Mouse (Mus musculus) hindbrain, embryonic 15.5 days (tissue): Measurements from ENCODE around the gene Ppat. TPM values are rescaled to one million over a fixed set of nuclear protein-coding genes. Genes with fewer than 3 reads are reported as not detected.

Experiments
- ATAC-seq: fragments of 200-750 bp; cut with Nextera tagmentation; 2 replicates; pipeline ENCODE4 v1.8.0; 2017; ENCODE audit warnings: low read depth, moderate number of reproducible peaks, moderate TSS enrichment; ENCODE audit not compliant: low FRiP score
- H3K27ac ChIP-seq: fragments of 300-500 bp; sonication (generic); replicated peaks from 2 replicates; pipeline ENCODE4 v1.5.1; 2015; ENCODE audit warnings: mild to moderate bottlenecking, inconsistent platforms
- H3K27me3 ChIP-seq: fragments of 300-500 bp; sonication (generic); 2 replicates; pipeline ENCODE4 v1.6.1; 2015; ENCODE audit warnings: control low read depth, inconsistent platforms
- H3K36me3 ChIP-seq: fragments of 300-500 bp; sonication (generic); 2 replicates; pipeline ENCODE4 v1.6.1; 2015; ENCODE audit warnings: control low read depth, inconsistent platforms
- H3K4me1 ChIP-seq: fragments of 300-500 bp; sonication (generic); replicated peaks from 2 replicates; pipeline ENCODE4 v1.6.1; 2015; ENCODE audit warnings: control low read depth, inconsistent platforms
- H3K4me2 ChIP-seq: fragments of 300-500 bp; sonication (generic); 2 replicates; pipeline ENCODE4 v1.6.1; 2015; ENCODE audit warnings: moderate library complexity, mild to moderate bottlenecking, inconsistent platforms
- H3K4me3 ChIP-seq: fragments of 300-500 bp; sonication (generic); 2 replicates; pipeline ENCODE4 v1.5.1; 2015; ENCODE audit warnings: mild to moderate bottlenecking, inconsistent platforms
- H3K9ac ChIP-seq: fragments of 300-500 bp; sonication (generic); 2 replicates; pipeline ENCODE4 v1.6.1; 2015; ENCODE audit warnings: inconsistent platforms
- H3K9me3 ChIP-seq: fragments of 300-500 bp; sonication (generic); 2 replicates; pipeline ENCODE4 v1.6.1; 2016; ENCODE audit warnings: control low read depth, inconsistent platforms
- WGBS: fragments of 180-500 bp; shearing (Covaris S2); methylation state at CpG from one replicate; pipeline ENCODE4 v1.1.7; 2015; 5-methylcytosine and 5-hydroxymethylcytosine counted together
- polyA plus RNA-seq: library from polyadenylated mRNA; unstranded; fragments of >200 nt; fragmentation: Nextera tagmentation; extraction: Ambion mirVana; gene quantifications from 2 replicates; pipeline ENCODE4 v1.2.1, GENCODE M21; 2015

Ppat gene
- polyA plus RNA-seq, 1 experiment from 2014 or later, result 12.6 TPM

- no peak overlapping the region for H3K4me2 ChIP-seq
- no peak overlapping the region for H3K9ac ChIP-seq
- H3K27me3 ChIP-seq, result no peaks in the 10 kb centered on the region
- no peaks in the 10 kb centered on the region for H3K9me3 ChIP-seq
- peaks cover 63% of the 10 kb centered on the region for H3K36me3 ChIP-seq
- 96% methylated on average over 3 of the region's 3 CpGs for WGBS
- no peak overlapping the region for H3K4me3 ChIP-seq
- no peaks in the 10 kb centered on the region for H3K4me1 ChIP-seq
- ATAC-seq, result no peak
- H3K27ac ChIP-seq, result no peak overlapping the region
These were observed 13.3 kb upstream of the Ppat start for GRCm38 (mm10) chr5:76964651-76965050.

- Histone ChIP-seq H3K27me3 (no peaks in the 10 kb centered on the region), H3K4me1 (no peaks in the 10 kb centered on the region), H3K9ac (no peak overlapping the region), H3K4me3 (no peak overlapping the region), H3K36me3 (peaks cover 67% of the 10 kb centered on the region), H3K4me2 (no peak overlapping the region), H3K9me3 (no peaks in the 10 kb centered on the region), H3K27ac (no peak overlapping the region)
- WGBS, result 83% methylated on average over 11 of the region's 11 CpGs
- ATAC-seq, result no peak
These were observed 11.2 kb upstream of the Ppat start for GRCm38 (mm10) chr5:76962545-76962944.

- Histone ChIP-seq H3K27me3 (no peaks in the 10 kb centered on the region), H3K36me3 (peaks cover 67% of the 10 kb centered on the region), H3K9ac (no peak overlapping the region), H3K4me2 (no peak overlapping the region), H3K9me3 (no peaks in the 10 kb centered on the region), H3K4me3 (no peak overlapping the region), H3K4me1 (no peaks in the 10 kb centered on the region), H3K27ac (no peak overlapping the region)
- ATAC-seq, result no peak
- 92% methylated on average over 5 of the region's 5 CpGs for WGBS
These were observed 8.2 kb upstream of the Ppat start for GRCm38 (mm10) chr5:76959587-76959986.

- 100% methylated on average over 1 of the region's 1 CpGs for WGBS
These were observed 6.6 kb upstream of the Ppat start for GRCm38 (mm10) chr5:76957954-76958353.

GRCm38 (mm10) chr5:76955474-76955873 is 4.1 kb upstream of the Ppat start:
- H3K27me3 ChIP-seq, result no peaks in the 10 kb centered on the region
- no peaks in the 10 kb centered on the region for H3K9me3 ChIP-seq
- H3K9ac ChIP-seq, result no peak overlapping the region
- no peak overlapping the region for H3K4me3 ChIP-seq
- H3K4me2 ChIP-seq, result no peak overlapping the region
- WGBS, result 88% methylated on average over 4 of the region's 4 CpGs
- H3K36me3 ChIP-seq, result peaks cover 34% of the 10 kb centered on the region
- no peak for ATAC-seq
- peaks cover 23% of the 10 kb centered on the region for H3K4me1 ChIP-seq
- no peak overlapping the region for H3K27ac ChIP-seq

More at GRCm38 (mm10) chr5:76957954-76958353, 6.6 kb upstream of the Ppat start:
- H3K9me3 ChIP-seq, result no peaks in the 10 kb centered on the region
- no peak overlapping the region for H3K9ac ChIP-seq
- no peak for ATAC-seq
- H3K27ac ChIP-seq, result no peak overlapping the region
- no peak overlapping the region for H3K4me3 ChIP-seq
- H3K27me3 ChIP-seq, result no peaks in the 10 kb centered on the region
- no peak overlapping the region for H3K4me2 ChIP-seq
- peaks cover 56% of the 10 kb centered on the region for H3K36me3 ChIP-seq
- peaks cover 10% of the 10 kb centered on the region; the same call in 1 of the 2 replicates for H3K4me1 ChIP-seq

- Histone ChIP-seq H3K4me1 (peaks cover 34% of the 10 kb centered on the region), H3K4me2 (no peak overlapping the region), H3K27me3 (no peaks in the 10 kb centered on the region), H3K27ac (no peak overlapping the region), H3K9ac (no peak overlapping the region), H3K36me3 (peaks cover 25% of the 10 kb centered on the region), H3K4me3 (no peak overlapping the region), H3K9me3 (no peaks in the 10 kb centered on the region)
- 83% methylated on average over 6 of the region's 6 CpGs for WGBS
- no peak for ATAC-seq
These were observed 3.0 kb upstream of the Ppat start for GRCm38 (mm10) chr5:76954271-76954900.

GRCm38 (mm10) chr5:76953794-76954193 is 2.4 kb upstream of the Ppat start:
- Histone ChIP-seq H3K4me2 (no peak overlapping the region), H3K4me3 (no peak overlapping the region), H3K4me1 (peaks cover 35% of the 10 kb centered on the region), H3K27ac (no peak overlapping the region), H3K36me3 (peaks cover 22% of the 10 kb centered on the region), H3K9ac (no peak overlapping the region), H3K9me3 (no peaks in the 10 kb centered on the region), H3K27me3 (no peaks in the 10 kb centered on the region)
- 77% methylated on average over 3 of the region's 3 CpGs for WGBS
- ATAC-seq, result no peak

GRCm38 (mm10) chr5:76952112-76953040 is 998 bp upstream of the Ppat start:
- H3K4me3 ChIP-seq, result peak overlapping the region; percentile 69
- no peak for ATAC-seq
- whole genome bisulfite sequencing, result 22% methylated on average over 7 of the region's 7 CpGs
- peak overlapping the region; percentile 58 for H3K9ac ChIP-seq
- no peaks in the 10 kb centered on the region for H3K9me3 ChIP-seq
- H3K36me3 ChIP-seq, result peaks cover 9% of the 10 kb centered on the region
- peak overlapping the region; percentile 86 for H3K27ac ChIP-seq
- H3K27me3 ChIP-seq, result no peaks in the 10 kb centered on the region
- peak overlapping the region; percentile 91 for H3K4me2 ChIP-seq
- H3K4me1 ChIP-seq, result peaks cover 35% of the 10 kb centered on the region

GRCm38 (mm10) chr5:76950343-76951105 is 854 bp downstream of the Ppat start:
- Histone ChIP-seq H3K9me3 (no peaks in the 10 kb centered on the region), H3K4me3 (peak overlapping the region; percentile 69), H3K27me3 (no peaks in the 10 kb centered on the region), H3K9ac (peak overlapping the region; percentile 55), H3K36me3 (no peaks in the 10 kb centered on the region), H3K4me1 (peaks cover 35% of the 10 kb centered on the region), H3K4me2 (peak overlapping the region; percentile 91), H3K27ac (peak overlapping the region; percentile 86)
- ATAC-seq, result no peak
- WGBS, result 0% methylated on average over 24 of the region's 24 CpGs

- Histone ChIP-seq H3K36me3 (no peaks in the 10 kb centered on the region), H3K27me3 (no peaks in the 10 kb centered on the region), H3K4me3 (no peak overlapping the region), H3K4me1 (peaks cover 24% of the 10 kb centered on the region), H3K4me2 (no peak overlapping the region), H3K9ac (no peak overlapping the region), H3K27ac (no peak overlapping the region), H3K9me3 (no peaks in the 10 kb centered on the region)
- WGBS, result 94% methylated on average over 4 of the region's 4 CpGs
- no peak for ATAC-seq
These were observed 3.6 kb downstream of the Ppat start for GRCm38 (mm10) chr5:76947758-76948157.

- ATAC-seq, result no peak
- no peaks in the 10 kb centered on the region for H3K27me3 ChIP-seq
- H3K4me3 ChIP-seq, result no peak overlapping the region
- no peak overlapping the region for H3K27ac ChIP-seq
- 90% methylated on average over 4 of the region's 4 CpGs for WGBS
- no peaks in the 10 kb centered on the region for H3K9me3 ChIP-seq
- H3K9ac ChIP-seq, result no peak overlapping the region
- peaks cover 17% of the 10 kb centered on the region for H3K4me1 ChIP-seq
- H3K36me3 ChIP-seq, result no peaks in the 10 kb centered on the region
- H3K4me2 ChIP-seq, result no peak overlapping the region
These were observed 4.2 kb downstream of the Ppat start for GRCm38 (mm10) chr5:76947142-76947541.

- Histone ChIP-seq H3K27me3 (no peaks in the 10 kb centered on the region), H3K4me3 (no peak overlapping the region), H3K36me3 (no peaks in the 10 kb centered on the region), H3K4me2 (no peak overlapping the region), H3K9me3 (no peaks in the 10 kb centered on the region), H3K27ac (no peak overlapping the region), H3K9ac (no peak overlapping the region), H3K4me1 (peaks cover 14% of the 10 kb centered on the region)
- no peak for ATAC-seq
- WGBS, result 81% methylated on average over 2 of the region's 2 CpGs
These were observed 5.7 kb downstream of the Ppat start for GRCm38 (mm10) chr5:76945678-76946033.
